Mouse (Mus musculus) mesoderm, embryonic 11.5 days (tissue): ENCODE results near the gene Apoc4.

Experiments
- DNase-seq: peaks from one replicate; pipeline ENCODE4 v3.0.0-alpha.2; 2012; ENCODE audit warnings: low read depth, low spot score

Gene Apoc4

DNA sequence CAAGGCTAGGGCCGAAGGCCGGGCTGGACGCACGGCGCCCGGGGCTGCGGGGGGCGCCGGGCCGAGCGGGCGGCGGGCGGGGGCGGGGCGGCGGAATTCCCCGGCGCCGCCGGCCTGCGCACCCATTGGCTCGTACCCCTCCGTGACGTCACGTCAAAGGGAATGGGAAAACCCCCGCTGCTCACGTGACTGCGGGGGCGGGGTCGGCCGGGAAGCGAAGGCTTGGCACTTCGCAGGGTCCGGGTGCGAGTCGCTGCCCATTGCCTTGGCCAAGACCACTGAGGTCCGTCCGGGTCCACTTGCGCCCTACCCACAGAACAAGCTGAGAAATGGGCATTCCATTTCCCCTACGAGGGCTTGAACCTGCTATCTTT lies 51.9 kb downstream of the Apoc4 start, which contains the start of gene Relb:
Gene Relb, minus strand, starts transcription at position 78 of the 374 bp plus-strand sequence.
- DNase-seq, result peak; percentile 91

DNA sequence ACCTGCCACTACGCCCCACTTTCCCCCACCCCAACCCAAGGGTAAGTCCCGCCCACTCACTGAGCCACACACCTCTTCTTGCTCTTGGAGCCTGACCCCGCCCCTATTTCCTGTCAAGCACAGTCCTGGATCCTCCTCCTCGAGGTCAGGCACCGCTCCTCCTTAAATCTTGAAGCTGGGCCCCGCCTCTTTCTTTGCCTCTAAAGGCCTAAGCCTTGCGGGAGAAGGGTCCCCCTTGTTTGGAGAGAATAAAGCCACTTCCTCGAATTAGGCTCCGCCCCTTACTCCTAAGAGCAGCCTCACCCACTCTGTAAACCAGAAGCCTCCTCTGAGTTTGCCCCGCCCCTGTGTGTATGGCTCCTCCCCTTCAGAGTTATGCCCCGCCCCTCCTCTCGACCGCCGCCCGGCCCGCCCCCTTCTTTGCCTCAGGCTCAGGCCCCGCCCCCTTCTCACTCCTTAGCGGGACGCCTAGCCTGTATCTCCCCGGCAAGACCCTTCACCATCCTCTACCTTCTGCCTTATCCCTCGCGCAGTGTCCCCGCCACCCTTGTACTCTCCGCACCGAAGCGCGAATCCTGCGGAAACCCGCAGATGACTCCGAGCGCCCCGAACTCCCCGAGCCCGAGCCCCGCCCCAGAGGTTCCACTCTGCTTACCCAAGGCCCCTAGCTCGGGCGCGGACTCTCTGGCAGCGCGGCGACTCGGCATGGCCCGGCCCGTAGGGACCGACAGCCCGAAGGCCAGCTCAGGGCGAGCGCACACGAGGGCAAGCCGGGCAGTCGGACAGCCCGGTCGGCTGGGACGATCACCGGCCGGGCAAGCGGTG lies 52.5 kb downstream of the Apoc4 start:
- peak; percentile 91 for DNase-seq

GRCm38 (mm10) chr7:19628192-19628535 lies 53.1 kb downstream of the Apoc4 start:
- DNase-seq, result no peak
